Mouse (Mus musculus): ENCODE results near the gene Mgat3.
A peak's percentile ranks its signal among the peaks of the same experiment; 100 is the strongest.

The Mgat3 gene

GRCm38 (mm10) chr15:80225796-80226195 lies 52.3 kb downstream of the Mgat3 start:
- peak; percentile 66 for DNase-seq (ENCODE audit: low spot score)

GRCm38 (mm10) chr15:80228071-80228800 lies 54.7 kb downstream of the Mgat3 start:
- DNase-seq (ENCODE audit: low spot score) = no peak

GRCm38 (mm10) chr15:80232331-80232730 lies 58.8 kb downstream of the Mgat3 start:
- DNase-seq (ENCODE audit: low spot score) = no peak

GRCm38 (mm10) chr15:80233053-80233452 lies 59.5 kb downstream of the Mgat3 start:
- no peak for DNase-seq (ENCODE audit: low spot score)

- peak; percentile 98 for DNase-seq (ENCODE audit: low spot score)
Measured at GRCm38 (mm10) chr15:80233733-80234509, 60.4 kb downstream of the Mgat3 start, which contains the start of gene Mief1. Gene Mief1, plus strand, starts transcription at chr15:80234018.

GRCm38 (mm10) chr15:80235535-80235934 lies 62.0 kb downstream of the Mgat3 start, which contains the start of gene AC140267.1:
Gene AC140267.1, plus strand, starts transcription at chr15:80235835.
- DNase-seq (ENCODE audit: low spot score) = no peak

GRCm38 (mm10) chr15:80248135-80248534 lies 74.6 kb downstream of the Mgat3 start:
- no peak for DNase-seq (ENCODE audit: low spot score)

GRCm38 (mm10) chr15:80248596-80248995 lies 75.1 kb downstream of the Mgat3 start:
- no peak for DNase-seq (ENCODE audit: low spot score)

GRCm38 (mm10) chr15:80249672-80250071 lies 76.2 kb downstream of the Mgat3 start:
- DNase-seq (ENCODE audit: low spot score) = no peak

GRCm38 (mm10) chr15:80250586-80250985 lies 77.1 kb downstream of the Mgat3 start:
- no peak for DNase-seq (ENCODE audit: low spot score)

GRCm38 (mm10) chr15:80253530-80253929 lies 80.0 kb downstream of the Mgat3 start:
- peak; percentile 24 for DNase-seq (ENCODE audit: low spot score)

GRCm38 (mm10) chr15:80254207-80254606 lies 80.7 kb downstream of the Mgat3 start:
- DNase-seq (ENCODE audit: low spot score) = peak; percentile 31

- DNase-seq (ENCODE audit: low spot score) = peak; percentile 98
Measured at GRCm38 (mm10) chr15:80254847-80255645, 81.5 kb downstream of the Mgat3 start, which contains the start of gene Atf4. Gene Atf4, plus strand, starts transcription at chr15:80255184.

- peak; percentile 88 for DNase-seq (ENCODE audit: low spot score)
Measured at GRCm38 (mm10) chr15:80255646-80256121, 82.2 kb downstream of the Mgat3 start.

- no peak for DNase-seq (ENCODE audit: low spot score)
Measured at GRCm38 (mm10) chr15:80256242-80256641, 82.7 kb downstream of the Mgat3 start.

- no peak for DNase-seq (ENCODE audit: low spot score)
Measured at GRCm38 (mm10) chr15:80256656-80257601, 83.4 kb downstream of the Mgat3 start.

GRCm38 (mm10) chr15:80257602-80258239 lies 84.2 kb downstream of the Mgat3 start:
- DNase-seq (ENCODE audit: low spot score) = peak; percentile 35

GRCm38 (mm10) chr15:80258240-80259170 lies 85.0 kb downstream of the Mgat3 start:
- no peak for DNase-seq (ENCODE audit: low spot score)

- DNase-seq (ENCODE audit: low spot score) = no peak
Measured at GRCm38 (mm10) chr15:80259406-80260045, 86.0 kb downstream of the Mgat3 start.

All from lung, postnatal 25 days (tissue).